Mouse (Mus musculus) hindbrain, embryonic 10.5 days (tissue): Measurements from ENCODE around the gene Ulk4. TPM values are rescaled to one million over a fixed set of nuclear protein-coding genes. Genes with fewer than 3 reads are reported as not detected.

Source experiments
- DNase-seq: peaks from one replicate; pipeline ENCODE4 v3.0.0-alpha.2; 2017; ENCODE audit warnings: low spot score
- H3K27ac ChIP-seq: fragments of 300-500 bp; sonication (generic); 2 replicates; pipeline ENCODE4 v1.5.1; 2016; ENCODE audit warnings: mild to moderate bottlenecking, moderate library complexity
- H3K27me3 ChIP-seq: fragments of 300-500 bp; sonication (generic); 2 replicates; pipeline ENCODE4 v1.6.1; 2016; ENCODE audit warnings: mild to moderate bottlenecking; ENCODE audit not compliant: poor library complexity, insufficient read depth, severe bottlenecking
- H3K36me3 ChIP-seq: fragments of 300-500 bp; sonication (generic); 2 replicates; pipeline ENCODE4 v1.6.1; 2016; ENCODE audit warnings: mild to moderate bottlenecking, moderate library complexity
- H3K4me1 ChIP-seq: fragments of 300-500 bp; sonication (generic); replicated peaks from 2 replicates; pipeline ENCODE4 v1.6.1; 2016; ENCODE audit warnings: mild to moderate bottlenecking
- H3K4me3 ChIP-seq: fragments of 300-500 bp; sonication (generic); 2 replicates; pipeline ENCODE4 v1.5.1; 2016; ENCODE audit warnings: mild to moderate bottlenecking, moderate library complexity
- H3K9me3 ChIP-seq: fragments of 300-500 bp; sonication (generic); 2 replicates; pipeline ENCODE4 v1.6.1; 2016; ENCODE audit warnings: mild to moderate bottlenecking, moderate library complexity
- WGBS: fragments of 180-500 bp; shearing (Covaris S2); methylation state at CpG from one replicate; pipeline ENCODE4 v1.1.7; 2016; 5-methylcytosine and 5-hydroxymethylcytosine counted together
- polyA plus RNA-seq: library from polyadenylated mRNA; unstranded; fragments of >200 nt; fragmentation: Nextera tagmentation; extraction: Ambion mirVana; gene quantifications from 2 replicates; pipeline ENCODE4 v1.2.1, GENCODE M21; 2016

The Ulk4 gene
- polyA plus RNA-seq, 1 experiment from 2014 or later, result 123 TPM

DNA sequence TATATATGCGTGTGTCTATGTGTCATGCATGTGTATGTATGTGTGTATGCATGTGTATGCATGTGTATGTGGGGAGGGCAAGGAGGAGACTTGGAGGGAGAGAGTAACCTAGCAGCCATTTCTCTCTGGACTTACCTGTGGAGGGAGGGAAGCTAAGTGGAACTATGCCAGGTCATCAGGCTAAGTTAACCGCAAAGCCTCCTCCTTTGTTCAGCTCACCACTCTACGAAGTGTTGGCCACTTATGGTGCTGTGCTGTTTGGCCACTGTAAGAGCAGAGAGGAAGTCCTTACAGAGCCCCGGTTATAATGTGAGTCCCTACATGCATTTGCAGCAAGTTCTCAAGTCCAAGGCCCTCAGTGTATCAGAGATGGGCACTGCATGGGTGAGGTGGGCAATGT, 300.1 kb downstream of the Ulk4 start:
- Histone ChIP-seq H3K9me3 (no peaks in the 10 kb centered on the region), H3K27me3 (no peaks in the 10 kb centered on the region), H3K4me3 (no peak overlapping the region), H3K4me1 (peaks cover 28% of the 10 kb centered on the region), H3K27ac (no peak overlapping the region), H3K36me3 (0 out of 2 replicates have a peak, but pooled peaks cover 4% of the 10 kb centered on the region)
- WGBS, result 92% methylated on average over 4 of the region's 4 CpGs
- DNase-seq, result no peak

- WGBS, result 84% methylated on average over 5 of the region's 5 CpGs
- Histone ChIP-seq H3K36me3 (0 out of 2 replicates have a peak, but pooled peaks cover 4% of the 10 kb centered on the region), H3K4me1 (peaks cover 23% of the 10 kb centered on the region), H3K9me3 (no peaks in the 10 kb centered on the region), H3K27ac (no peak overlapping the region), H3K27me3 (no peaks in the 10 kb centered on the region), H3K4me3 (no peak overlapping the region)
- DNase-seq, result no peak
These were observed 300.8 kb downstream of the Ulk4 start for GRCm38 (mm10) chr9:120976158-120976557.

DNA sequence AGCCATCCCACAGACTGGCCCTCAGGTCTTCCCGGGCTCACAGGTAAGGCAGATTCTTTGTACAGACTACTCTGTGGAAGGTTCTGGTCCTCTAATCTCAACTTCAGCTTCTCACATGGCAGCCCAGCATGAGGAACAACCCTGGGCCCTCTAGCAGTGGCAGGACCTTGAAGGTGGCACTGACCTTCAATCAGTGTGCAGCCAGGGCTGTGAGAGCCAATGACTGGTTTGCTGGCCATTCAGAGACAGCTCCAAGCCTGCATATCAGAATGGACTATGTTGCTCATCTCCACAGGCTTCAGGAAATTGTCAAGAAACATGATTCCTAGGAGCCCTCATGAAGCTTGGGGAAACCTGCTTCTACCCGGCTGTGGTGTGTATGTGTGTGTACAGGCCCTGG, 302.8 kb downstream of the Ulk4 start:
- Histone ChIP-seq H3K4me3 (no peak overlapping the region), H3K36me3 (peaks cover 17% of the 10 kb centered on the region), H3K9me3 (no peaks in the 10 kb centered on the region), H3K27me3 (no peaks in the 10 kb centered on the region), H3K4me1 (0 out of 2 replicates have a peak, but pooled peaks cover 9% of the 10 kb centered on the region), H3K27ac (no peak overlapping the region)
- WGBS, result 84% methylated on average over 2 of the region's 2 CpGs
- no peak for DNase-seq

DNA sequence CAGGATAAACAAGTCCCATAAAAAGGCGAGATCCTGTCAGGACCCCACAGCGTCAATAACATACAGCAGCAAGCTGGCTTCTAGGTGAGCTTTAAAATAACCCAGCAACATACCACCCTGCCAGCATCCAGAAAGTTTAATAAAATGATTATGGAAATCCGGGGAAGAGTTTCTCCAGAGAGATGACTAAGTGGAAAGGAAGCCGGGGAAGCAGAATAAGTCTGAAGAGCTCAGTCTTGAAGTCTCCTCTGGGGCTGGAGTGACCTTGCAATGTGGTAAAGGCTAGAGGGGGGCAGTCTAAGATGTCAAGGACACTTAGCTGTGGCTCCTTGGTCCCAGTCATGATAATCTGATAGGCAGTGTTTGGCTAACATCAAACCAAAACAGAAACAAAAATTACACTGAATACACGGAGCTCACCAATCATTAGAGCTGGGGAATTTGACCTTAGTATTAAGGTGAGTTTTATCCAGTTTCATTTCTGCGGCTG, 303.9 kb downstream of the Ulk4 start:
- Histone ChIP-seq H3K27me3 (no peaks in the 10 kb centered on the region), H3K36me3 (peaks cover 29% of the 10 kb centered on the region), H3K27ac (no peak overlapping the region), H3K4me3 (no peak overlapping the region), H3K4me1 (0 out of 2 replicates have a peak, but pooled peaks cover 6% of the 10 kb centered on the region), H3K9me3 (no peaks in the 10 kb centered on the region)
- no peak for DNase-seq
- WGBS, result 90% methylated on average over 6 of the region's 6 CpGs

DNA sequence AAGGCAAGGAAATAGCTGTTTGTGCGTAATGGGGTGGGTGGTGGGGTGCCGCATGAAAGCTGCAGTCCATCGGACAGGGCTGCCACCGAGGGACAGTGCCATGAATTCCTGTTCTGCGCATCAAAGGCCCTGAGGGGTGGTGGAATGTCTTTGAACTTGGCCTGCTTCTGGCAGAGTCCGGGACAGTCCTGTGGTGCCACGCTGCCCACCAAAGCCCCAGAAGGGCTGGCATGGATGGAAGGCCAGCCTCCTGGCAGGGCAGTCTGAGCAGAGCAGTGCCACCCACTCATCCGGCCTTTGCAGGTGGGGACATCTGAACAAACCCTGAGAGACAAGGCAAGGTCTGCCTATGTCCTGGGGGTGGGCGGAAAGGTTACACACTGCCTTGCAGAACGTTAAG, 312.0 kb downstream of the Ulk4 start:
- WGBS, result 94% methylated on average over 10 of the region's 10 CpGs
- H3K36me3 ChIP-seq, result peaks cover 98% of the 10 kb centered on the region
- no peak overlapping the region for H3K27ac ChIP-seq
- no peaks in the 10 kb centered on the region for H3K27me3 ChIP-seq
- H3K4me1 ChIP-seq, result peaks cover 6% of the 10 kb centered on the region
- no peak overlapping the region for H3K4me3 ChIP-seq
- DNase-seq, result no peak
- H3K9me3 ChIP-seq, result no peaks in the 10 kb centered on the region

- no peak overlapping the region for H3K4me3 ChIP-seq
- no peaks in the 10 kb centered on the region for H3K27me3 ChIP-seq
- H3K27ac ChIP-seq, result no peak overlapping the region
- no peaks in the 10 kb centered on the region for H3K9me3 ChIP-seq
- H3K36me3 ChIP-seq, result peaks cover 98% of the 10 kb centered on the region
- 90% methylated on average over 5 of the region's 5 CpGs for WGBS
- no peak for DNase-seq
- H3K4me1 ChIP-seq, result peaks cover 6% of the 10 kb centered on the region
These were observed 312.8 kb downstream of the Ulk4 start for GRCm38 (mm10) chr9:120964224-120964623.

DNA sequence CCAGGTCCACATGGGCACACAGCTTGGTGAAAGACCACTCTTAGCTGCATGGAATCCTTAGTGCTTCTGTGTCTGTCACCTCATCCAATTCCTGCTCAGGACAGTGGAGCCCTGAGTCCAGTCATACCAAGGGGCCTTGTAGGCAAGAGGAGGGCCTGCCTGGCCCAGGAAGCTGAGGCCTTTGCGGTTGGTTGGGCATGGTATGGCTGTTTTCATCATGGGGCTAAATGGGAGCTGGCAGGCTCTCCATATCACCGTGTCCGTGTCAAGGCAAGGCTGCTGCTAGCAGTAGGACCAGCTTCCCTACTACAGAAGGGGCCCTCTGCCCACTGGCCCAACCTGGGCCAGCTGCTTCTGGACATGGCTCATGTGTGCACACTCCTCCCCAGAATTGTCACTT, 313.3 kb downstream of the Ulk4 start:
- no peaks in the 10 kb centered on the region for H3K27me3 ChIP-seq
- peaks cover 6% of the 10 kb centered on the region for H3K4me1 ChIP-seq
- 87% methylated on average over 3 of the region's 3 CpGs for WGBS
- no peak for DNase-seq
- no peak overlapping the region for H3K4me3 ChIP-seq
- H3K36me3 ChIP-seq, result peaks cover 98% of the 10 kb centered on the region
- H3K27ac ChIP-seq, result no peak overlapping the region
- H3K9me3 ChIP-seq, result no peaks in the 10 kb centered on the region

- no peak for DNase-seq
- H3K36me3 ChIP-seq, result peaks cover 98% of the 10 kb centered on the region
- peaks cover 6% of the 10 kb centered on the region for H3K4me1 ChIP-seq
- H3K9me3 ChIP-seq, result no peaks in the 10 kb centered on the region
- 90% methylated on average over 4 of the region's 4 CpGs for WGBS
- H3K27ac ChIP-seq, result peak overlapping the region; percentile 35; the same call in 1 of the 2 replicates
- H3K27me3 ChIP-seq, result no peaks in the 10 kb centered on the region
- no peak overlapping the region for H3K4me3 ChIP-seq
These were observed 313.9 kb downstream of the Ulk4 start for GRCm38 (mm10) chr9:120963104-120963503.

GRCm38 (mm10) chr9:120961969-120962700, 314.9 kb downstream of the Ulk4 start:
- DNase-seq, result no peak
- peaks cover 100% of the 10 kb centered on the region for H3K36me3 ChIP-seq
- no peaks in the 10 kb centered on the region for H3K27me3 ChIP-seq
- no peak overlapping the region for H3K4me3 ChIP-seq
- H3K9me3 ChIP-seq, result no peaks in the 10 kb centered on the region
- 89% methylated on average over 3 of the region's 3 CpGs for WGBS
- no peak overlapping the region for H3K27ac ChIP-seq
- peaks cover 6% of the 10 kb centered on the region for H3K4me1 ChIP-seq

- H3K27me3 ChIP-seq, result no peaks in the 10 kb centered on the region
- no peak overlapping the region for H3K4me3 ChIP-seq
- no peak for DNase-seq
- peaks cover 100% of the 10 kb centered on the region for H3K36me3 ChIP-seq
- peaks cover 6% of the 10 kb centered on the region for H3K4me1 ChIP-seq
- H3K27ac ChIP-seq, result no peak overlapping the region
- WGBS, result 82% methylated on average over 3 of the region's 3 CpGs
- H3K9me3 ChIP-seq, result no peaks in the 10 kb centered on the region
These were observed 315.5 kb downstream of the Ulk4 start for GRCm38 (mm10) chr9:120961466-120961865.

GRCm38 (mm10) chr9:120960611-120961010, 316.4 kb downstream of the Ulk4 start:
- Histone ChIP-seq H3K9me3 (no peaks in the 10 kb centered on the region), H3K27ac (no peak overlapping the region), H3K4me1 (peaks cover 6% of the 10 kb centered on the region), H3K27me3 (no peaks in the 10 kb centered on the region), H3K36me3 (peaks cover 100% of the 10 kb centered on the region), H3K4me3 (no peak overlapping the region)
- DNase-seq, result no peak
- 82% methylated on average over 4 of the region's 4 CpGs for WGBS

GRCm38 (mm10) chr9:120959225-120959624, 317.8 kb downstream of the Ulk4 start:
- peaks cover 100% of the 10 kb centered on the region for H3K36me3 ChIP-seq
- no peaks in the 10 kb centered on the region for H3K27me3 ChIP-seq
- H3K4me3 ChIP-seq, result no peak overlapping the region
- 85% methylated on average over 4 of the region's 4 CpGs for WGBS
- peaks cover 6% of the 10 kb centered on the region for H3K4me1 ChIP-seq
- no peaks in the 10 kb centered on the region for H3K9me3 ChIP-seq
- H3K27ac ChIP-seq, result no peak overlapping the region
- no peak for DNase-seq

DNA sequence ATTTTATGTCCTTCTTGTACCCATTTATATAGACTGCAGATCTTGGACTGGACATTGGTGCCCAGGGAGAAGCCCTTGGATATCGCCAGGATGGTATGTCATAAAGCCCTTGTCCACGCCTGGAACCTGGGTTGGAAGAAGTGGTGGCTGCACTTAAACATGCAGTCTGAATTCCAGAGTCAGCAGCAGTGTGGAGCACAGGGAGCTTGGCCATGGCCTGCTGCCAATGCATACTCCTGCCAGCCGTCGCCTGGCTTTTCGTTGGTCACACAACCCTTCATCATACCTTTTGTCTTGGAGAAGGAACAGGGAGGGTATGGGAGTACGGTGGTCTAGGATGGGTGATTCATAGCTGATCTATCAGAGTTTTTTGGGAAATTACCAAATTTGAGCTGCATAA, 318.4 kb downstream of the Ulk4 start:
- Histone ChIP-seq H3K9me3 (no peaks in the 10 kb centered on the region), H3K27ac (no peak overlapping the region), H3K36me3 (peaks cover 100% of the 10 kb centered on the region), H3K4me3 (no peak overlapping the region), H3K27me3 (no peaks in the 10 kb centered on the region), H3K4me1 (peaks cover 6% of the 10 kb centered on the region)
- DNase-seq, result no peak
- WGBS, result 91% methylated on average over 6 of the region's 6 CpGs
